Mouse (Mus musculus) forebrain, embryonic 12.5 days (tissue): Measurements from ENCODE around the gene Chit1. TPM values are rescaled to one million over a fixed set of nuclear protein-coding genes. Genes with fewer than 3 reads are reported as not detected.

Experiments used
- ATAC-seq: fragments of 200-750 bp; cut with Nextera tagmentation; 2 replicates; pipeline ENCODE4 v1.8.0; 2017; ENCODE audit warnings: moderate TSS enrichment; ENCODE audit not compliant: low FRiP score
- H3K27ac ChIP-seq: fragments of 300-500 bp; sonication (generic); 2 replicates; pipeline ENCODE4 v1.5.1; 2016; ENCODE audit warnings: mild to moderate bottlenecking
- H3K27me3 ChIP-seq: fragments of 300-500 bp; sonication (generic); 2 replicates; pipeline ENCODE4 v1.6.1; 2016; ENCODE audit warnings: mild to moderate bottlenecking
- H3K36me3 ChIP-seq: fragments of 300-500 bp; sonication (generic); replicated peaks from 2 replicates; pipeline ENCODE4 v1.6.1; 2016; ENCODE audit warnings: mild to moderate bottlenecking
- H3K4me1 ChIP-seq: fragments of 300-500 bp; sonication (generic); 2 replicates; pipeline ENCODE4 v1.6.1; 2016
- H3K4me2 ChIP-seq: fragments of 300-500 bp; sonication (generic); 2 replicates; pipeline ENCODE4 v1.6.1; 2016; ENCODE audit warnings: mild to moderate bottlenecking, moderate library complexity
- H3K4me3 ChIP-seq: fragments of 300-500 bp; sonication (generic); replicated peaks from 2 replicates; pipeline ENCODE4 v1.5.1; 2016; ENCODE audit warnings: mild to moderate bottlenecking
- H3K9ac ChIP-seq: fragments of 300-500 bp; sonication (generic); 2 replicates; pipeline ENCODE4 v1.6.1; 2016; ENCODE audit warnings: mild to moderate bottlenecking
- H3K9me3 ChIP-seq: fragments of 300-500 bp; sonication (generic); 2 replicates; pipeline ENCODE4 v1.6.1; 2016
- WGBS: fragments of 180-500 bp; shearing (Covaris S2); methylation state at CpG from one replicate; pipeline ENCODE4 v1.1.7; 2016; 5-methylcytosine and 5-hydroxymethylcytosine counted together
- polyA plus RNA-seq: library from polyadenylated mRNA; unstranded; fragments of >200 nt; fragmentation: Nextera tagmentation; extraction: Ambion mirVana; gene quantifications from 2 replicates; pipeline ENCODE4 v1.2.1, GENCODE M21; 2016

Chit1 gene
- polyA plus RNA-seq, 1 experiment from 2014 or later: not detected

DNA sequence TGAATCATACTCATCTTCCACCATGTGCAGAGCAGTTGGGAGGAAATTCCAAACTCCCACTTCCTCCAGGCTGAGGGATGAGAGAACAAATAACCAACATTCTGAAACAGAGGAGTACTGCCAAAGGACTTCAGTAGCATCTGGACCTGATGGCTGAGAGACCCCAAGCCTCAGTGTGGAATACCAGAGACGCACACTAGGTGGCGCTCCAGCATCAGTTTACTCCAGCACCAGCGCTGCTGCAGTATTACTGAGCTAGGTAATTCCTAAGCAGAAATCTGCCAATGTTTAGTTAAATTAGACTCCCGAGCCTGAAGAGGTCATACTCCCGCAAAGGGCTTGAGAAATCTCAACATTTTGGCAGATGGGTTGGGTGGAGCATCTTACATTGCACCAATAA lies 9.1 kb downstream of the Chit1 start:
- Histone ChIP-seq H3K4me1 (peaks cover 5% of the 10 kb centered on the region; the same call in 1 of the 2 replicates), H3K9ac (no peak overlapping the region), H3K27me3 (no peaks in the 10 kb centered on the region), H3K27ac (no peak overlapping the region), H3K9me3 (0 out of 2 replicates have a peak, but pooled peaks cover 5% of the 10 kb centered on the region), H3K4me3 (no peak overlapping the region), H3K36me3 (no peaks in the 10 kb centered on the region), H3K4me2 (no peak overlapping the region)
- WGBS: 7% methylated on average over 5 of the region's 5 CpGs
- peak; percentile 73 for ATAC-seq

DNA sequence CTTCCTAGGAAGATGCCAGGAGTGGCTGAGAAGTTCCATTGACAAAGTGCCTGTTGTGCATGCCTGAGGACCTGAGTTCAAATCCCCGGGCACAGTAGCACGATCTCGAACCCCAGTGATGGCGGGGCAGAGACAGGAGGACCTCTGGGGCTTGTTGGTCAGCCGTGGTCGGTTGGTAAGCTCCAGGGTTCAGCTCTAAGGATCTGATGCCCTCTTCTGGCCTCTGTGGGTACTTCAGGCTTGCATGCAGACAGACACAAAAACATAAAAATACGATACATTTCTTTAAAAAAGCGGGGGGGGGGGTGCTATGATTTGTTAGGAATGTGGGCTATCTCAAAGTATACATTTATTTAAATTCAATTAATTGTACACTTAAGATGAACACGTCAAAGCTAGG lies 11.2 kb downstream of the Chit1 start:
- no peaks in the 10 kb centered on the region for H3K27me3 ChIP-seq
- no peak for ATAC-seq
- no peaks in the 10 kb centered on the region for H3K4me1 ChIP-seq
- 0 out of 2 replicates have a peak, but pooled peaks cover 5% of the 10 kb centered on the region for H3K9me3 ChIP-seq
- no peak overlapping the region for H3K27ac ChIP-seq
- 56% methylated on average over 9 of the region's 9 CpGs for WGBS
- no peak overlapping the region for H3K4me3 ChIP-seq
- H3K36me3 ChIP-seq: no peaks in the 10 kb centered on the region
- H3K4me2 ChIP-seq: no peak overlapping the region
- no peak overlapping the region for H3K9ac ChIP-seq

DNA sequence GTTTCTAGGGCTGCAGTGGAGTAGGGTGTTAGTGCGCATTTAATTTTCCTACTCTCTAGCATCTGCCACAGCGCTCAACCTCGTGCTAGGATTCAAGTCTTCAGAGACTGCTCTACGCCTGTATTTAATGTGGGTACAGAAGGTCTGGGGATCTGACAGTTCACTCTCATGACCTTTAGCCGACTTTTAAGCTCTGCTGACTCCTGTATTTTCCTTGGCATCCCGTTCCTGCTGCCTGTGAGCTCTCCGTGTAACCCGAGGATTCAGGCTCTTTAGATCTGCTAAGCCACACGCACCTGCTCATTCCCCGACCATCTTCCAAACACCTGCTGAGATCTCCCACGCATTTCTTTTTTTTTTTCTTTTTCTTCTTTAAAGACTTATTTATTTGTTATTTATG lies 22.3 kb downstream of the Chit1 start:
- no peak overlapping the region for H3K9ac ChIP-seq
- no peaks in the 10 kb centered on the region for H3K36me3 ChIP-seq
- ATAC-seq: no peak
- no peaks in the 10 kb centered on the region for H3K9me3 ChIP-seq
- 70% methylated on average over 11 of the region's 11 CpGs for WGBS
- H3K4me3 ChIP-seq: no peak overlapping the region
- H3K4me1 ChIP-seq: no peaks in the 10 kb centered on the region
- H3K27ac ChIP-seq: no peak overlapping the region
- H3K27me3 ChIP-seq: no peaks in the 10 kb centered on the region
- no peak overlapping the region for H3K4me2 ChIP-seq

DNA sequence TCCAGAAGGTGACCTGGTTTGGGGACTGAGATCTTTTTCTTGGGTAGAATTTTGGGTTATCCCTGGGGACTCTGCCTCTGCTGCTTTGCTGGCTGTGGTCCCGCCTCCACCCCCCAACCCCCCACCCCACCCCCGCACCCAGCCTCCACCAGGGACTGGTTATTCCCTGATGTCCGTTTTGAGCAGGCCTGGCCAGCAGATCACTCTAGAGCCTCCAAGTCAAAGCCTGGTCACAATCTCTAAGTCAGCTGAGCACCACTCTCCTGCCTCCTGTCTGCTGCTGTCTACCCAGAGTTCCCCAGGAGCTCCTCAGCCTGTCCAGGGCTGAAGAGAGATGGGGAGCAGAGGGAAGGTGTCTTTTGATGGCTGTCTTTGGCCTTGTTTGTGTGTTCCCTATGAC lies 25.3 kb downstream of the Chit1 start:
- Histone ChIP-seq H3K9me3 (no peaks in the 10 kb centered on the region), H3K4me2 (no peak overlapping the region), H3K9ac (no peak overlapping the region), H3K27ac (no peak overlapping the region), H3K36me3 (no peaks in the 10 kb centered on the region), H3K4me1 (no peaks in the 10 kb centered on the region), H3K4me3 (no peak overlapping the region), H3K27me3 (no peaks in the 10 kb centered on the region)
- no peak for ATAC-seq
- 41% methylated on average over 3 of the region's 3 CpGs for WGBS

DNA sequence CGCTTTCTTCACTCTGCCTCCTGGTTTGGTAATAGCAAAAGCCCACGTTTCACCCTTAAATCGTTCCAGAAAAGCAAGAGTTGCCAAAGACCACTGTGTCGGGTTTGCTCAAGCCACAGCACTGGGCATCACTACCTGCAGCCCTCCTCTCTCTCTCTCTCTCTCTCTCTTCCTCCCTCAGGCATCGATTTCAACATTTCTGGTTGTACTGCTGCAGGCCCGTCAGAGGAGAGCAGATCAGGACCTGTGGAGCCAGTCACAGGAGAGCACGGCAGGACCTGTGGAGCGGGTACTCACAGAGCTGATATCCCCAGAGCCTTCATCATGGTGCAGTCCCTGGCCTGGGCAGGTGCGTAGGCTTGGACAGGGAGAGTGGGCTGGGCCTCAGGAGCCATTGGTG lies 27.4 kb downstream of the Chit1 start:
- Histone ChIP-seq H3K27me3 (no peaks in the 10 kb centered on the region), H3K27ac (no peak overlapping the region), H3K4me2 (no peak overlapping the region), H3K4me1 (peaks cover 14% of the 10 kb centered on the region), H3K36me3 (no peaks in the 10 kb centered on the region), H3K9ac (no peak overlapping the region), H3K4me3 (no peak overlapping the region), H3K9me3 (no peaks in the 10 kb centered on the region)
- no peak for ATAC-seq
- WGBS: 80% methylated on average over 9 of the region's 9 CpGs

DNA sequence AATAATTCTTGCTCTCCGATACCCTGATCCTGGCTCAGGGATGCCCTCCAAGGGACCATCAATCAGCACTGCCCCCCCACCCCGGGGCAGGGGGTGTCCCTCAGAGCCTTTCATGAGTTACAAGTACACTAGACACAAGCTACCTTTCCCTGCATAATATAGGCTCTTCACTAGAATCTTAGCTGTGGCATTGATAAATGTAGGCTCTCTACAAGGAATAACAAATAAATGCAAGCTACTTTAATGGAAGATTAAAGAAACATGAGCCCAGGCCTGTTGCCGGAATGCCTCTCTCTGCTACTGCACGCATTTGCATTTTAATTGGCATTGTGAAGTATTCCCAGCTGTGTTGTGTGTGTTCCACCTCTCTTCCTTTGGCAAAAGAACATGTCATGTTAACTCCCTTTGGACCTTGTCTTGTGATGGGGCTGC lies 31.3 kb downstream of the Chit1 start:
- 0 out of 2 replicates have a peak overlapping the region, but pooled peaks have one; percentile 50 for H3K27ac ChIP-seq
- peaks cover 5% of the 10 kb centered on the region; the same call in 1 of the 2 replicates for H3K27me3 ChIP-seq
- peaks cover 19% of the 10 kb centered on the region for H3K4me1 ChIP-seq
- no peak overlapping the region for H3K9ac ChIP-seq
- WGBS: 49% methylated on average over 4 of the region's 4 CpGs
- H3K9me3 ChIP-seq: no peaks in the 10 kb centered on the region
- no peak overlapping the region for H3K4me2 ChIP-seq
- peak; percentile 39; the same call in 1 of the 2 replicates for ATAC-seq
- no peak overlapping the region for H3K4me3 ChIP-seq
- H3K36me3 ChIP-seq: no peaks in the 10 kb centered on the region

DNA sequence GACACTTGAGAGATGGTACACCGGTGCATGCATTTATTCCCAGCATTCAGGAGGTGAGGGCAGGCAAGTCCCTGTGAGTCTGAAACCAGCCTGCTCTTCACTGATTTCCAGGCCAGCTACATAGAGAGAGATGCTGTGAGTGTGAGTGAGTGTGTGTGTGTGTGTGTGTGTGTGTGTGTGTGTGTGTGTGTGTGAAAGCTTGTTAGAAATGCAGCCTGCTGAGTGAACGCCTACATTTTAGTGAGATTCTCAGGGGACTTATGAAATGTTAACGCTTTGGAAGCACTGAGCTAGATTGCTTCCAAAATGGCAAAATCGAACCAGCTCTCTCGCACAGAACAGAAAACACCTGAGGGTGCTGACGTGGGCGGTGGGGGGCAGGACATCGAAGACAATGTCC lies 35.0 kb downstream of the Chit1 start:
- no peak overlapping the region for H3K4me2 ChIP-seq
- no peaks in the 10 kb centered on the region for H3K9me3 ChIP-seq
- no peak overlapping the region for H3K9ac ChIP-seq
- ATAC-seq: no peak
- no peak overlapping the region for H3K27ac ChIP-seq
- H3K27me3 ChIP-seq: peaks cover 5% of the 10 kb centered on the region; the same call in 1 of the 2 replicates
- WGBS: 88% methylated on average over 8 of the region's 8 CpGs
- H3K36me3 ChIP-seq: no peaks in the 10 kb centered on the region
- no peak overlapping the region for H3K4me3 ChIP-seq
- peaks cover 19% of the 10 kb centered on the region for H3K4me1 ChIP-seq

DNA sequence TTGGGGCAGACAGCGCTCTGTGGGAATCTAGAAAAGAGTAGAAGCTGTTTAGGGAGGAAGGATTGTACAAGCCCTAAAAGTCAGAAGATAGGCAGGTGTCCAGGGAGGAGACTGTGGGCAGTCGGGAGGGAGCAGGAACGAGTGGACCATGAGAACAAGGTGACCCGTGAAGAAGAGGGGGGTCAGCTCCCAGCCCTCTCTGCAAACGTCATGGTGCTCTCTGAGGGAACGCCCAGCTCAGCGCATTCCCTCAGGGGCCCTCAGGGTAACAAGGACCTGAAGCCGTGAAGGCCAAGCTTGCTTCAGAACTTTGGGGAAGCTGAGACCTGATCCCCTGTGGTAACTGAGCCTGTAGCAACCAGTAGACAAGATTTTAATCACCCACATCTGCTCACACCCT lies 39.0 kb downstream of the Chit1 start:
- no peak overlapping the region for H3K4me2 ChIP-seq
- no peak for ATAC-seq
- no peak overlapping the region for H3K9ac ChIP-seq
- peaks cover 9% of the 10 kb centered on the region; the same call in 1 of the 2 replicates for H3K27me3 ChIP-seq
- 0 out of 2 replicates have a peak, but pooled peaks cover 4% of the 10 kb centered on the region for H3K9me3 ChIP-seq
- H3K4me3 ChIP-seq: no peak overlapping the region
- 72% methylated on average over 8 of the region's 8 CpGs for WGBS
- no peak overlapping the region for H3K27ac ChIP-seq
- no peaks in the 10 kb centered on the region for H3K4me1 ChIP-seq
- no peaks in the 10 kb centered on the region for H3K36me3 ChIP-seq

DNA sequence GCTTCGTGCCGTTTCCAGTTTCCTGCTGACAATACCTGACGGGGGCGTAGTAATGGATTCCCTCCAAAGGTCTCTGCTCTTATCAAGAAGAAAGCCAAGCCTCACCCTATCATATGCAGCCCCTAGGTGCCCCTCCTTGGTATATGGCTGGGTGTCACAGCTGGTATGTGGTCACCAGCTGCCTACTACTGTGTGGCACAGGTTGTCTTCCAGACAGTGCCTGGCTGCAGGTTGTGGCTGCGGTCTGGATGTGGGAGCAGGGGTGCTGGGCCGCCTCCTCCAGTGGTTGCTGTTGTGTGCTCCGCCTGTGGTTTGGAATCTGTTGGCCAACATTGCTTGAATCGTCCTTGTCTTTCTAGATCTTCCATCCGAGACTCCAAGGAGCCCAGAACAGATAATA lies 39.7 kb downstream of the Chit1 start:
- no peak overlapping the region for H3K4me2 ChIP-seq
- no peak overlapping the region for H3K4me3 ChIP-seq
- 0 out of 2 replicates have a peak, but pooled peaks cover 5% of the 10 kb centered on the region for H3K9me3 ChIP-seq
- WGBS: 92% methylated on average over 9 of the region's 9 CpGs
- no peaks in the 10 kb centered on the region for H3K36me3 ChIP-seq
- no peaks in the 10 kb centered on the region for H3K4me1 ChIP-seq
- H3K27ac ChIP-seq: no peak overlapping the region
- no peak for ATAC-seq
- H3K9ac ChIP-seq: no peak overlapping the region
- H3K27me3 ChIP-seq: peaks cover 9% of the 10 kb centered on the region; the same call in 1 of the 2 replicates

DNA sequence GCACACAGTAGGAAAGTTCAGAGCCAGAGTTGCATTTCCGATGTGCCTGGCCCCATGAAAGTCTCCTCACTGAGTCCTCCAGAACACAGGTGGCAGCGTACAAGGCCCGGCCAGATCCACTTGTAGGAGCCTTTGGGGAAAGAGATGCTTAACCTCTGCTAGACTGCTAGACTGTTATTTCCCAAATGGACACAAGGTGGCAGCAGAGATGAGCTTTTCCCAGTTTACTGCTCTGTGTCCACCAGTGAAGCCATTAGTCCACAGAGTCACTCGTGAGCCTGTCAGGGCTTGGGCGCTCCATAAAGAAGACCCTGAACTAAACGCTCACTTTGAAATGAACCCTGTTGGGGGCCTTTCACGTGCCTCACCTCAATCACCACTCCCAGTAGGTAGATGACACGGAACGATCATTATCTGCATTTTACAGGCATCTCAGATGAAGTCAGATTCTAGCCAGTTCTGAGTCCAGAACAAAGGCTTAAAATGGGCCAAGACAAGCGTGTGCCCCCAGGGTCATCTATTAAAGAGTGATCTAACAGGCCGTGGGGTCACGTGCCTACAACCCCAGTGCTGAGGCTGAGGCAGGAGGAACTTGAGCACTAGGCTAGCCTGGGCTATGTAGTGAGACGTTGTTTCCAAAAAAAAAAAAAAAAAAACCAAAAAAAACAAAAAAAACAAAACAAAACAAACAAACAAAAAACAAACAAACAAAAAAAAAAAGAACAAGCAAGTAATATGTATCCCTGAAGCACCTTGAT lies 40.8 kb downstream of the Chit1 start:
- peak; percentile 84 for ATAC-seq
- Histone ChIP-seq H3K36me3 (no peaks in the 10 kb centered on the region), H3K9me3 (0 out of 2 replicates have a peak, but pooled peaks cover 5% of the 10 kb centered on the region), H3K4me2 (no peak overlapping the region), H3K4me1 (no peaks in the 10 kb centered on the region), H3K4me3 (no peak overlapping the region), H3K9ac (no peak overlapping the region; the same call in 1 of the 2 replicates), H3K27me3 (peaks cover 9% of the 10 kb centered on the region; the same call in 1 of the 2 replicates), H3K27ac (no peak overlapping the region)
- 31% methylated on average over 13 of the region's 13 CpGs for WGBS

DNA sequence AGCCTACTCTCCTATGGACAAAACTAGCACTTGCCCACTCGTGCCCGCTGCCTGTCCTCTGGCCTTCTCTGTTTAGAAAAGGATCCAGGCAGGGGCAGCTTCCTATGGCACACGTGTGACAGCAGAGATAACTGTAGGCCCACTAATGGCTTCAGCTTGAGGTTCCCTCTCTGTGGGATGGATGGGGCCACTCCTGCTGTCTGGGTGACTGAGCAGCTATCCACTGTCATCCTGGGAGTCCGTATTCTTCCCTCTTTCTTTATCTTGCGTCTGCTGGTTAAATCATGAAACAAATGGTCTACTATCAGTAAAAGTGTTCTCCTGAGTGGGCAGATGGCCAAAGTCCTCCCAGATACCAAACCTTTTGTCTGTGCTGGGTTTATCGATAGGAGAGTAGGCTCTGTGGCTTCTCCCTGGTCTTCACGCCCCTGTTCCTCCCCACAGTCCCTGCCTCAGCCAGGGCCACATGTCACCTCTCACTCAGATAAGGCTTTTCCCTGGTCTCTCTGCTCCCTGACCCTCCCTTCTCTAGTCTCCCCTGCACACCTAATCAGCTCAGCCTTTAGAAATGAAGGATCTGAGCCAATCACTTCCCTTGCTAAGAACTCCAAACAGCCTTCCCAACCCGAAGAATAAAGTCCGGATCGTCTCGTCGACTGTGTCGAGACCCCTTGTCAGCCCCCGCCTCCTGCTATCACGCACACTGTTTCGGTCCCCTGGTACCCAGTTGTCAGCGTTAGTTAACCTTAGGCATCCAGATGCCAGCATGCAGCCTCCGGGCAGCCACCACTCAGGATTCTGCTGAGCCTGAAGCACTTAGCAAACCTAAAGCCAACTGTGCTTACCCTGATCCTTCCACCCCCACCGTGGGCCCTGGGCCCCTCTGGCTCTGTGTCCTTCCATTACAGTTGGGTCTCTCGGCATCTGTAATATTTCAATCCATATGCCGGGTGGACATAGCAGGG lies 41.9 kb downstream of the Chit1 start:
- no peaks in the 10 kb centered on the region for H3K36me3 ChIP-seq
- 0 out of 2 replicates have a peak, but pooled peaks cover 5% of the 10 kb centered on the region for H3K9me3 ChIP-seq
- no peak overlapping the region for H3K27ac ChIP-seq
- H3K27me3 ChIP-seq: peaks cover 9% of the 10 kb centered on the region; the same call in 1 of the 2 replicates
- WGBS: 83% methylated on average over 21 of the region's 21 CpGs
- no peak overlapping the region for H3K4me3 ChIP-seq
- no peaks in the 10 kb centered on the region for H3K4me1 ChIP-seq
- ATAC-seq: no peak
- H3K4me2 ChIP-seq: no peak overlapping the region
- H3K9ac ChIP-seq: no peak overlapping the region

DNA sequence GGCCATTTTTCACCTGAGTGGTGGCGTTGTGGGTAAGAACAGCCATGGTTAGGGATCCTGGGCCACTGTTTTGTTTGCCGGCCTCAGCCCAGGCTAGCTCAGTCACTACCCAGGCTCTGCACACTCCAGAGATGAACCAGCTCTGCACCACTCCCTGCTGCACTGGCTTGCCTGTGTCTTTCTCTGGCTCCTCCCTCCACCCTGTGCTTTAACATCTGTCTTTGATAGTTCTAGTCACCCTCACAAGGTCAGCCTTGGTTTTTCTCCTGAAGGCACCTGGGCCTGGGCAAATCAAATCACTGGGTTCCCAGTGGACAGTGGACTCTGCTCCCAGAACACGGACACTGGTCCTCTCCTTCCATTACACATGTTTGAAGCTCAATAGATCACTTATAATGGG lies 43.1 kb downstream of the Chit1 start:
- H3K4me2 ChIP-seq: no peak overlapping the region
- no peaks in the 10 kb centered on the region for H3K36me3 ChIP-seq
- H3K4me3 ChIP-seq: no peak overlapping the region
- peaks cover 9% of the 10 kb centered on the region; the same call in 1 of the 2 replicates for H3K27me3 ChIP-seq
- WGBS: 87% methylated on average over 3 of the region's 3 CpGs
- 0 out of 2 replicates have a peak, but pooled peaks cover 5% of the 10 kb centered on the region for H3K9me3 ChIP-seq
- no peak overlapping the region for H3K9ac ChIP-seq
- no peak overlapping the region for H3K27ac ChIP-seq
- no peaks in the 10 kb centered on the region for H3K4me1 ChIP-seq
- no peak for ATAC-seq
